ENCODE assay signal across 10 mouse cellular contexts in genomic region chr10:58559098-58559497, GRCm38 (mm10).
A peak's percentile ranks its signal among the peaks of the same experiment; 100 is the strongest.
DNase-seq lines count a peak whose midpoint lies in the region; ATAC-seq and TF ChIP-seq lines count a peak whose summit lies in the region.
"Had no signal": no experiment of that assay in that cellular context is flagged by ENCODE, and none has a peak within 500 bp of the region (broad histone marks: within the 10 kb centered on the region; RNA-seq: fewer than 3 reads in every experiment).

No protein-coding gene starts in this region.

- H3K27me3 ChIP-seq in hindbrain, embryonic 11.5 days (ENCODE audit: control insufficient read depth, insufficient read depth, low read length), result no peaks in the 10 kb centered on the region
- H3K27me3 ChIP-seq in hindbrain, embryonic 14.5 days (ENCODE audit: control insufficient read depth, insufficient read depth, low read length), result no peaks in the 10 kb centered on the region
- no peaks in the 10 kb centered on the region for H3K27me3 ChIP-seq in E14TG2a.4 (ENCODE audit: insufficient read depth, low read length)
- no peaks in the 10 kb centered on the region for H3K27me3 ChIP-seq in forebrain, embryonic 12.5 days
- no peaks in the 10 kb centered on the region for H3K27me3 ChIP-seq in kidney, postnatal 0 days (ENCODE audit: insufficient read depth, low read length)
- H3K27me3 ChIP-seq: embryonic facial prominence, embryonic 12.5 days had no signal

- ATAC-seq in hindbrain, embryonic 11.5 days (ENCODE audit: low FRiP score), result no peak
- ATAC-seq in hindbrain, embryonic 14.5 days (ENCODE audit: low FRiP score), result no peak
- 0 out of 2 replicates have a peak, but pooled peaks have one; percentile 41 for ATAC-seq in forebrain, embryonic 12.5 days (ENCODE audit: low FRiP score)
- ATAC-seq in kidney, postnatal 0 days (replicated peaks; ENCODE audit: low FRiP score, low read depth), result no peak

- H3K27ac ChIP-seq in hindbrain, embryonic 11.5 days (ENCODE audit: low read depth, low read length), result no peak overlapping the region
- H3K27ac ChIP-seq in hindbrain, embryonic 14.5 days, result no peak overlapping the region
- no peak overlapping the region for H3K27ac ChIP-seq in forebrain, embryonic 12.5 days
- no peak overlapping the region for H3K27ac ChIP-seq in kidney, postnatal 0 days
- H3K27ac ChIP-seq: embryonic facial prominence, embryonic 12.5 days; macrophage had no signal

- no peaks in the 10 kb centered on the region for H3K36me3 ChIP-seq in hindbrain, embryonic 11.5 days (ENCODE audit: control insufficient read depth, insufficient read depth, low read length)
- H3K36me3 ChIP-seq in hindbrain, embryonic 14.5 days (replicated peaks; ENCODE audit: control insufficient read depth, insufficient read depth), result no peaks in the 10 kb centered on the region
- peaks cover 6% of the 10 kb centered on the region; the same call in 1 of the 2 replicates for H3K36me3 ChIP-seq in E14TG2a.4 (ENCODE audit: insufficient read depth, low read length)
- H3K36me3 ChIP-seq in forebrain, embryonic 12.5 days (replicated peaks), result no peaks in the 10 kb centered on the region
- no peaks in the 10 kb centered on the region for H3K36me3 ChIP-seq in kidney, postnatal 0 days (ENCODE audit: insufficient read depth, low read length)
- H3K36me3 ChIP-seq: embryonic facial prominence, embryonic 12.5 days had no signal

- H3K9me3 ChIP-seq in hindbrain, embryonic 11.5 days (ENCODE audit: control insufficient read depth, low read length), result no peaks in the 10 kb centered on the region
- H3K9me3 ChIP-seq in hindbrain, embryonic 14.5 days (ENCODE audit: control insufficient read depth, low read length), result no peaks in the 10 kb centered on the region
- H3K9me3 ChIP-seq in E14TG2a.4 (ENCODE audit: low read length), result no peaks in the 10 kb centered on the region
- H3K9me3 ChIP-seq in forebrain, embryonic 12.5 days, result no peaks in the 10 kb centered on the region
- no peaks in the 10 kb centered on the region for H3K9me3 ChIP-seq in kidney, postnatal 0 days (replicated peaks; ENCODE audit: low read length)
- H3K9me3 ChIP-seq: embryonic facial prominence, embryonic 12.5 days had no signal

- DNase-seq in hindbrain, embryonic 11.5 days (ENCODE audit: low spot score), result peak; percentile 58
- DNase-seq in hindbrain, embryonic 14.5 days (ENCODE audit: low spot score), result no peak
- peak; percentile 26 for DNase-seq in c-Kit-positive CD71-negative TER-119-negative erythroid progenitor cells, embryonic 14.5 days (ENCODE audit: low read depth)
- peak; percentile 66 for DNase-seq in kidney, postnatal 0 days (ENCODE audit: low spot score)
- peak; percentile 62 for DNase-seq in lung, postnatal 14 days
- DNase-seq in testis, postnatal 10 days (ENCODE audit: low spot score), result peak; percentile 63

- WGBS in hindbrain, embryonic 11.5 days, result 30% methylated on average over 7 of the region's 7 CpGs
- 28% methylated on average over 7 of the region's 7 CpGs for WGBS in hindbrain, embryonic 14.5 days
- WGBS in forebrain, embryonic 12.5 days, result 27% methylated on average over 7 of the region's 7 CpGs
- 34% methylated on average over 7 of the region's 7 CpGs for whole genome bisulfite sequencing in kidney, postnatal 0 days

- H3K4me3 ChIP-seq in hindbrain, embryonic 11.5 days (ENCODE audit: low read depth, low read length), result no peak overlapping the region
- no peak overlapping the region for H3K4me3 ChIP-seq in hindbrain, embryonic 14.5 days (replicated peaks; ENCODE audit: low read length)
- no peak overlapping the region for H3K4me3 ChIP-seq in E14TG2a.4 (replicated peaks; ENCODE audit: low read length)
- no peak overlapping the region for H3K4me3 ChIP-seq in forebrain, embryonic 12.5 days (replicated peaks)
- no peak overlapping the region for H3K4me3 ChIP-seq in kidney, postnatal 0 days (replicated peaks; ENCODE audit: low read depth, low read length)
- H3K4me3 ChIP-seq: embryonic facial prominence, embryonic 12.5 days had no signal

- no peak overlapping the region for H3K9ac ChIP-seq in hindbrain, embryonic 11.5 days (ENCODE audit: low read depth, low read length)
- H3K9ac ChIP-seq in hindbrain, embryonic 14.5 days, result no peak overlapping the region
- H3K9ac ChIP-seq in forebrain, embryonic 12.5 days, result no peak overlapping the region
- no peak overlapping the region for H3K9ac ChIP-seq in kidney, postnatal 0 days (ENCODE audit: low read depth, low read length)
- H3K9ac ChIP-seq: embryonic facial prominence, embryonic 12.5 days had no signal

- peak; percentile 77 for TF ChIP-seq CTCF in E14TG2a.4 (conservative IDR thresholded peaks at IDR 0.05; ENCODE audit: low read length)
- TF ChIP-seq CTCF in kidney, postnatal 0 days (IDR thresholded peaks at IDR 0.05; ENCODE audit: low read depth), result peak; percentile 63

- H3K4me1 ChIP-seq in hindbrain, embryonic 11.5 days (replicated peaks; ENCODE audit: control insufficient read depth, insufficient read depth, low read length), result no peaks in the 10 kb centered on the region
- no peaks in the 10 kb centered on the region for H3K4me1 ChIP-seq in hindbrain, embryonic 14.5 days (replicated peaks; ENCODE audit: control insufficient read depth, insufficient read depth, low read length)
- peaks cover 3% of the 10 kb centered on the region; the same call in 1 of the 2 replicates for H3K4me1 ChIP-seq in E14TG2a.4 (replicated peaks; ENCODE audit: low read depth, low read length)
- no peaks in the 10 kb centered on the region for H3K4me1 ChIP-seq in forebrain, embryonic 12.5 days
- no peaks in the 10 kb centered on the region for H3K4me1 ChIP-seq in kidney, postnatal 0 days (replicated peaks; ENCODE audit: insufficient read depth, low read length)
- H3K4me1 ChIP-seq: embryonic facial prominence, embryonic 12.5 days had no signal

- no peak overlapping the region for H3K4me2 ChIP-seq in hindbrain, embryonic 11.5 days (replicated peaks; ENCODE audit: low read depth, low read length)
- H3K4me2 ChIP-seq in hindbrain, embryonic 14.5 days (replicated peaks), result no peak overlapping the region
- H3K4me2 ChIP-seq in forebrain, embryonic 12.5 days, result no peak overlapping the region
- H3K4me2 ChIP-seq in kidney, postnatal 0 days (ENCODE audit: low read length), result no peak overlapping the region
- H3K4me2 ChIP-seq: embryonic facial prominence, embryonic 12.5 days had no signal
